Mouse (Mus musculus) testis, adult 2 months (tissue): Measurements from ENCODE around the gene Gm42674.

Source experiments
- CTCF ChIP-seq: fragments of 200-500 bp; IDR thresholded peaks from 2 replicates; pipeline ENCODE4 v1.5.1; 2012; ENCODE audit warnings: low read depth, mild to moderate bottlenecking, inconsistent platforms, low read length, moderate library complexity; ENCODE audit not compliant: control insufficient read depth, insufficient read depth, insufficient replicate concordance
- POLR2A ChIP-seq: fragments of 200-500 bp; IDR thresholded peaks from 2 replicates; pipeline ENCODE4 v1.6.1; 2012; ENCODE audit warnings: low read depth, mild to moderate bottlenecking, inconsistent platforms, low read length, moderate library complexity; ENCODE audit not compliant: control insufficient read depth

DNA sequence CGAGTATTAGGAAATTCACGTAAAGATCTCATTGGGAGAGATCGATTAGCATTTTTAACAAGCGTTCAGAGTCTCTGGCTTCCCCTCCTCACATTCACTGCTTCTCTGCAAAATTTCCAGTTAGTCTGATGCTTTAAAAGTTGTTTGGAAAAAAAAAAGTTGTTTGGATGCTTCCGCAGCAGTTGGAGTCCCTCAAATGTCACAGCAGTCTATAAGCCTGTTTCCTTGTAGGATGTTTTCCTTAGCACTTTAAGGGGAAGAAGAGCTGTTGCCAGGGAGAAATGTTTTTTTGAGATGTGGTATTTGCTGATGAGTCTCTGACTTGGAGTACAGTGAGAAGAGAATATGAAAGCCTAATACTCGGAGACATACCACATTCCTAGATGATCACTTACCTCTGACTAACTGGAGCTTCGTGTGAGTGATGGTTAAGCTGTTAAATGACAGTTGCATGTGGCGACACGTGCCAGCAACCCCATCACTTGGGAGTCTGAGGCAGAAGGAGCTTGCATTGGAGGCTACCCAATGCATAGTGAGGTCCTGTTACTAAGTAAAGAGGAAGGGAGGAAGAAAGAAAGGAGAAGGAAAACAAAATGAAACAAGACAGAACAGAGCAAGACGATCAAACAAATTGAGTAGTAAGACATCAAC lies 25.2 kb upstream of the Gm42674 start:
- TF ChIP-seq CTCF (no peak), POLR2A (no peak)
